Mouse (Mus musculus) megakaryocyte, embryonic 14.5 days (primary cell): ENCODE data around the gene Sim2. TPM values are rescaled to one million over a fixed set of nuclear protein-coding genes. Genes with fewer than 3 reads are reported as not detected.

ENCODE experiments used
- H3K27me3 ChIP-seq: replicated peaks from 2 replicates; pipeline ENCODE3; 2012; ENCODE audit warnings: inconsistent platforms
- H3K36me3 ChIP-seq: replicated peaks from 2 replicates; pipeline ENCODE3; 2012; ENCODE audit warnings: low read length, inconsistent platforms, mixed read lengths
- H3K4me1 ChIP-seq: 2 replicates; pipeline ENCODE4 v1.6.1; 2012; ENCODE audit warnings: inconsistent platforms
- H3K4me3 ChIP-seq: replicated peaks from 2 replicates; pipeline ENCODE3; 2012; ENCODE audit warnings: moderate library complexity, mild to moderate bottlenecking, inconsistent platforms
- H3K9me3 ChIP-seq: 2 replicates; pipeline ENCODE4 v1.6.1; 2012; ENCODE audit warnings: inconsistent platforms
- FLI1 ChIP-seq: IDR thresholded peaks from 2 replicates; pipeline ENCODE4 v1.6.1; 2012; ENCODE audit warnings: low read length, inconsistent platforms, mixed read lengths
- GATA1 ChIP-seq: IDR thresholded peaks from 3 replicates; pipeline ENCODE4 v1.6.1; 2012; ENCODE audit warnings: mixed read lengths, low read length, inconsistent platforms, borderline replicate concordance
- polyA plus RNA-seq: library from polyadenylated mRNA; stranded (reverse); fragments of >175 nt; gene quantifications from 2 replicates; pipeline ENCODE4 v1.2.3, GENCODE M21; 2012; ENCODE audit warnings: low replicate concordance; ENCODE audit not compliant: insufficient read depth

Sim2 gene
- polyA plus RNA-seq, 1 experiment, result not detected

DNA sequence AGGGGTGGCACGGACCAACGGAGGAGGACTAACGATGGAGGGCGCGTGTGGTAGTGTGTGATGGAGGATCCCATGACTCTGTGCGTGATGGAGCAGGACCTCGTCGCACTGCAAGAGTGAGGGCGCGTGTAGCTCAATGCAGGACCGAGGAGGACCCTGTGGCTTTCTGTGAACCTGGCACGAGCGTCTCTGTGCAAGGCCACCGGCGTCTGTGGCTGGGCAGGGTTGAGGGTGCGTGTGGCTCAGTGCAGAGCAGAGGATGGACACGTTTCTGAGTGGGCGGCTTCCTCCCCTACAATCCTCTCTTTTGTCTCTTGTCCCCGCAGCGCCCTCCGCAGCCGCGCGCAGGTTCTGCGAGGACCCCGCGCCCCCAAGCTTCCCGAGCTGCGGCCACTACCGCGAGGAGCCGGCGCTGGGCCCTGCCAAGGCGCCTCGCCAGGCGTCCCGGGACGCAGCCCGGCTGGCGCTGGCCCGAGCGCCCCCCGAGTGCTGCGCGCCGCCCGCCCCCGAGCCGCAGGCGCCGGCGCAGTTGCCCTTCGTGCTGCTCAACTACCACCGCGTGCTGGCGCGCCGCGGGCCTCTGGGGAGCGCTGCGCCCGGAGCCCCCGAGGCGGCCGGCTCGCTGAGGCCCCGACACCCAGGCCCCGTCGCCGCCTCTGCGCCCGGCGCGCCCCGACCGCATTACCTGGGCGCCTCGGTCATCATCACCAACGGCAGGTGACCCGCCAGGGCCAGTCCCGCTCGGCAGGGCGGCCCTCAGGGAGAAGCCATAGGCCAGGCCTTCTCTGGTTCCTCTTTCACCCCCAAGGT, 40.6 kb downstream of the Sim2 start:
- peaks cover 81% of the 10 kb centered on the region for H3K27me3 ChIP-seq
- H3K4me3 ChIP-seq, result peak overlapping the region; percentile 73
- TF ChIP-seq GATA1, result no peak
- TF ChIP-seq FLI1, result no peak
- peaks cover 3% of the 10 kb centered on the region; the same call in 1 of the 2 replicates for H3K4me1 ChIP-seq
- H3K36me3 ChIP-seq, result no peaks in the 10 kb centered on the region
- H3K9me3 ChIP-seq, result no peaks in the 10 kb centered on the region

DNA sequence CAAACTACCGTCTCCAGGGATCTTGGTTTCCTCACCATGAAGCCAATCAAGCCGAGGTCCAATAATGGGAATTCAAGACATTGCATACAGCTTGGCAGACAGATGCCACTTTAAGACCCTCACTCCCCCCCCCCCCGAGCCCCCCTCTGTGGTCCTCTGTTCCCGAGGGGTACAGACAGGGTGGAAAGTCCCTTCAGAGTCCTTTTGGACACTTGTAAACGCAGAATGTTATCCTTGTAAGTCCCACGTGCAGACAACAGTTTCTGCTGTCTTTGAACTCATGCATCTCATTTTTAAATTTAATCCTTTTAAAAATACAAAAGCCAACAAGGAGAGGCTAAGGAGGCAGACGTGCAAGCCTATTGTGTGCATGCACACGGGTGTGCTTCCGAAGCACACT, 41.5 kb downstream of the Sim2 start:
- H3K9me3 ChIP-seq, result no peaks in the 10 kb centered on the region
- H3K4me3 ChIP-seq, result no peak overlapping the region
- H3K27me3 ChIP-seq, result peaks cover 77% of the 10 kb centered on the region
- TF ChIP-seq FLI1 (no peak), GATA1 (no peak)
- H3K4me1 ChIP-seq, result peaks cover 3% of the 10 kb centered on the region; the same call in 1 of the 2 replicates
- H3K36me3 ChIP-seq, result no peaks in the 10 kb centered on the region

DNA sequence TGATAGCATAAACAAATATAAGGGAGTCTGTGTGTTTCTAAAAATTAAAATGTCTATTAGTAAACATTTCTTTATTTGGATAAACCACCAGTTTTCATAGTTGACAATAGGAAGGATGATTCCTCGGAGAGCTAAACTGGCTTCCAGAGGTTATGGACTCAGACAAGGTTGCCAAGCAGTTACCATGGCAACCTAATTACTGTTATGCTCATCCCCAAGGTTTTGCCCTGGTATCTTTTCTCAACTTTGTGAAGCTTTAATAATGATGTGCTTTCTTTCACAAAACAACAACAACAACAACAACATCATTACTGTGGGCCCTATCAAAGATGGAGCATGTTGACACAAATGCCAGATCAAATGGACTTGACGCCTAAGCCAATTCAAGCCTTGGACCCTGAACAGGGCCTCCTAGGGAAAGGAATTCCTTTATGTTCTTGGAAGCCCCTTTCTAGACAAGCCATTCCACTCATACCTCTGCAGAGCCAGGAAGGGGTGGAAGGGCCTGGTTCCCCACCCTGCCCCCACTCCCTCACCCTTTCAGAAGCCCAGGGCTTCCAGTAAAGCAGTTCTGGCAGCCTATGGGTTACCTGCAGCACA, 43.6 kb downstream of the Sim2 start:
- Histone ChIP-seq H3K4me3 (no peak overlapping the region), H3K9me3 (no peaks in the 10 kb centered on the region), H3K36me3 (peaks cover 6% of the 10 kb centered on the region), H3K4me1 (peaks cover 3% of the 10 kb centered on the region; the same call in 1 of the 2 replicates), H3K27me3 (peaks cover 57% of the 10 kb centered on the region)
- no peak for TF ChIP-seq FLI1
- TF ChIP-seq GATA1, result no peak

DNA sequence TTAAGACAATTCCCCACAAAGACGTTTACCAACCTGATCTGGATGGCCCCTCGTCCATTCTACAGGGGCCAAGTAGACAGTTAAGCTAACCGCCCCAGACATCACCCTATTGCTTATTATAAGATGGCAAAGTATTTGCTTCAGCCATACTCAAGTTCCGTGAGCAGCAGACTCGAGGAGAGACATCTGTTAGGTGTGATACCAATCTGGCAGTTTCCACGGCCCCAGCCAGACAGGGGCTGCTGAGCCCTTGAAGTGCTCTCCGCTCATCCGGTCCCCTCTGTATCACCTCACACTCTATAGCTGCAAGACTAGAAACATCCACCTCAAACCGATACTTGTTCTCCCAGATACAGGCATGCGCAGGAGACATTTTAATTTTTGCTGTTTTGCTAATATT, 49.5 kb downstream of the Sim2 start:
- Histone ChIP-seq H3K36me3 (peaks cover 10% of the 10 kb centered on the region), H3K27me3 (peaks cover 13% of the 10 kb centered on the region), H3K9me3 (peaks cover 9% of the 10 kb centered on the region), H3K4me1 (no peaks in the 10 kb centered on the region), H3K4me3 (no peak overlapping the region)
- TF ChIP-seq GATA1, result no peak
- TF ChIP-seq FLI1, result no peak

DNA sequence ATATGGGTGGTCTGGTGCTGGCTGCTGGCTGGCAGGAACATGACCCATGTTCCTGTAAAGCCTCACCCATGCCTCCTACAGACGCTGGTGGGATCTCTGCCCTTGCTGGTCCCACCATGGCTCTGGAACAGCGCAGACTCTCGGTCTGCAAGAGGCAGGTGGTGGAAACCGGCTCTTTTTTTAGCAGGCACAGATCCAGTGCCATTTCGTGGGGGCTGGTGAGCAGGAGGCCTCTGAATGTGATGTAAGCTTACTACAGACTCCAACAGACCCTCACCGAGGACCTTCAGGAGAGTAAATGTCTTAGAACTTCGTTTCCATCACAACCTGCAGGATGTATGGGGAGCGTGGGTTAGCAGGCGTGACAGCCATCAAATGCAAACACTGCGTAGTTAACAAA, 56.0 kb downstream of the Sim2 start:
- Histone ChIP-seq H3K4me3 (no peak overlapping the region), H3K4me1 (peaks cover 2% of the 10 kb centered on the region; the same call in 1 of the 2 replicates), H3K27me3 (peaks cover 27% of the 10 kb centered on the region), H3K36me3 (peaks cover 4% of the 10 kb centered on the region), H3K9me3 (peaks cover 9% of the 10 kb centered on the region)
- TF ChIP-seq FLI1 (no peak), GATA1 (no peak)

DNA sequence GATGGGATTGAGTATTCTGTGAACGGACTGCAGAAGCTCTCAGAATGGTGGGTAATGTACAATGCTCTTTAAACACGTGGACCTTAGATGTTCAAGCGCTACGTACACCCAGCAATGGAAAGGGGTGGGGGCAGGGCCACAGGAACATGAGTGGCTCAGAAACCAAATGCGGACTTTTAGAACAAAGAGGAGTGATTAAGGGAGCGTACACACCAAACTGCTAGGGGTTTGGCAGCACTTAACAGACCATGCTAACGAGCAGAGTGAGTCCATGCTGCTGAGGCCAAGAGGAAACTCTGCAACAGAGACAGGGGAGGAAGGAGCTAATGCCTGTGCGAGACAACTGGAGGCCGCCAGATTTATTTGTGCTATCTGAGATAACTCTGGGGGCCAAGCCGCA, 58.6 kb downstream of the Sim2 start:
- TF ChIP-seq FLI1 (no peak), GATA1 (no peak)
- Histone ChIP-seq H3K27me3 (peaks cover 30% of the 10 kb centered on the region), H3K4me1 (peaks cover 11% of the 10 kb centered on the region), H3K4me3 (no peak overlapping the region), H3K36me3 (peaks cover 4% of the 10 kb centered on the region), H3K9me3 (peaks cover 5% of the 10 kb centered on the region)

DNA sequence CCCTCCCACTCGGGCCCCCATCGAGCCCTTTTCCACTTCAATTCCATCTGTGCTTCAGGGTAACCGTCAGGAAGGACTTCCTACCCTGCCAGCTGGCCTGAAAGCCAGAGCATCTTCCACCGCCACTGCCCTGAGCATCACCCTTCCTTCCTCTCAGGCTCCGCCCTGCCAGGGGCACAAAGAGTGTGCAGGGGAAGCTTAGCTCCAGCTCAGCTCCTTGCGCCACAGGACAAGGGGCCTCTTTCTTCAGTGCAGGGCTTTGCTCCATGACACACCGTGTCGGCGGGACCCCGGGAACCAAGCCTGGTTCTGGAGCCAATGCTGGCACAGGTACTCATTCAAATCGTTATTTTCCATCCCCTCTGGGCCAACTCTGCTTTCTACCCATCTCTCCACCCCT, 63.4 kb downstream of the Sim2 start:
- TF ChIP-seq GATA1 (no peak), FLI1 (no peak)
- Histone ChIP-seq H3K36me3 (no peaks in the 10 kb centered on the region), H3K4me3 (peak overlapping the region; percentile 23), H3K9me3 (no peaks in the 10 kb centered on the region), H3K4me1 (peaks cover 22% of the 10 kb centered on the region), H3K27me3 (peaks cover 29% of the 10 kb centered on the region)

DNA sequence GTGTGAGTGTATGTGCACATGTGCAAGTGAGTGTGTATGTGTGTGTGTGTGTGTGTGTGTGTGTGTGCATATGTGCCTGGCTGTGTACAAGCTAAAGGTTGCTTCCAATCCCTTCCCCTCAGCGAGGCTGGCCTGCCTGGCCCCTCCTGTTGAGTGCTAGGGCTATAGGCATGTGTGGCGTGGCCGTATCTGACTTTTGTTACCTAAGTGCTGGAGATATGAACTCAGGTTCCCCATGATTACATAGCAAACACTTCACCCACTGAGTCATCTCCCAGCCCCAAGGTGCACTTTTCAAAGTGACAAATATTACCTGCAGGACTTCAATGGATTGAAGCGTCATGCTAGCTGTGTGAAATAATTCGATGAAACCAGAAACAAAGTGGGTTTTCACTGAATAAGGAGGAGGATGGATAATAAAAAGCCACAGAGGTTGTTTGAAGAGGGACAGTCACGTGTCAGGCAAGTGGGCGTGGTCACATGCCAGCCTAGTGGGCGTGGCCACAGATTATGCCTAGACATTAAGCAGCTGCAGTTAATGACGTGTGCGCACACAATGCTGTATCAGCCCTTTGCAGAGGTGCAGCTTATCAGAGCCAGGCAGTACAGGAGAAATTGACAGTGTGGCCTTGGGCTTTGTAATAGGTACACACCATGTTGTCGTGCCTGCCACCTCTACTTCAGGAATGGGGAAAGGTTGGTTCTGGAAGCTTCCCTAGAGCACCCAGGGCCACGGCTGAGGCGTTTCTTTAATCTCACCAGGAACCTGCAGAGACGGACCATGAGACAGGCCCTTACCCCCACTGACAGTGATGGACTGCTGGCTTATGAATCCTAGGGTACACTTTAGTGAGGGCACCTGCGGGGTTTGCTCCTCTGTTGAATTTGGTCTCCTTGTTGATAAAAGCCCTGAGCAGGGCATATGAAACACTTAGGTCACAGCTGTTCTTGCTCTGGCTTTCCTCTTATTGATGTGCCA, 65.7 kb downstream of the Sim2 start:
- Histone ChIP-seq H3K9me3 (no peaks in the 10 kb centered on the region), H3K4me3 (peak overlapping the region; percentile 82), H3K4me1 (peaks cover 28% of the 10 kb centered on the region), H3K36me3 (no peaks in the 10 kb centered on the region), H3K27me3 (peaks cover 22% of the 10 kb centered on the region)
- TF ChIP-seq FLI1, result no peak
- TF ChIP-seq GATA1, result no peak

DNA sequence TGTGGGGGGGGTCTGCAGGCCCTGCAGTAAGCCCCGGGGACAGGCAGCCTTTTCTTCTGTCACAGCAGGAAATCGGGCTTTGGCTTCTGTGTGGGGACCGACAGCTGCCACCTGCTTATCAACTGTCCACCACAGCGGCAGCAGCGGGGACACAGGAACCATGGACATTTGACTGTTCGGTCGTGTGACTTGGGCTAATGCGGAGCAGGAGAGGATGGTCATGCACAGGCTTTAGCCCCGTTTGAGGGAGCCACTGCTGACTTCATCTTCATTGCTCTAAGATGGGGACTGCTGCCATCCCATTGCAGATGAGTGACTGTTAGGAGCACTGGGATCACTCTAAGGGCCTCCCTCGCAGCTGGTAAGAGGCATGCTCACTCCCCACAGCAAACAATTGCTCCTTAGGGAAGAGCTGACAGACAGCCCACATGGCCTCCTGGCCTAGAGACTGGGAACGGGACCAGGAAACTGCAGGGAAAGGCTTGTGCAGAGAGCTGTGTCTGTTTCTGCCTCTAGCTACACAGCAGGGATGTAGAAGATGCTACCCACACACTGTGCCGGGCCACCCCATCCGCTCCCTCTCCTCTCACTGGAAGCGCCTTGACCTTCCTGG, 70.4 kb downstream of the Sim2 start:
- Histone ChIP-seq H3K4me1 (peaks cover 11% of the 10 kb centered on the region), H3K27me3 (peaks cover 16% of the 10 kb centered on the region), H3K4me3 (no peak overlapping the region), H3K36me3 (no peaks in the 10 kb centered on the region), H3K9me3 (no peaks in the 10 kb centered on the region)
- TF ChIP-seq GATA1, result no peak
- TF ChIP-seq FLI1, result no peak
